Mouse (Mus musculus) neural tube, embryonic 12.5 days (tissue): Measurements from ENCODE around the gene Ece1. TPM values are rescaled to one million over a fixed set of nuclear protein-coding genes. Genes with fewer than 3 reads are reported as not detected.

Experiments used
- ATAC-seq: fragments of 200-750 bp; cut with Nextera tagmentation; 2 replicates; pipeline ENCODE4 v1.8.0; 2017; ENCODE audit warnings: low read depth, mild to moderate bottlenecking, moderate TSS enrichment, moderate library complexity; ENCODE audit not compliant: low FRiP score
- H3K27ac ChIP-seq: fragments of 300-500 bp; sonication (generic); 2 replicates; pipeline ENCODE4 v1.5.1; 2016
- H3K27me3 ChIP-seq: fragments of 300-500 bp; sonication (generic); replicated peaks from 2 replicates; pipeline ENCODE4 v1.6.1; 2016; ENCODE audit warnings: mild to moderate bottlenecking
- H3K36me3 ChIP-seq: fragments of 300-500 bp; sonication (generic); 2 replicates; pipeline ENCODE4 v1.6.1; 2016; ENCODE audit warnings: mild to moderate bottlenecking
- H3K4me1 ChIP-seq: fragments of 300-500 bp; sonication (generic); 2 replicates; pipeline ENCODE4 v1.6.1; 2016
- H3K4me2 ChIP-seq: fragments of 300-500 bp; sonication (generic); replicated peaks from 2 replicates; pipeline ENCODE4 v1.6.1; 2016; ENCODE audit warnings: mild to moderate bottlenecking
- H3K4me3 ChIP-seq: fragments of 300-500 bp; sonication (generic); 2 replicates; pipeline ENCODE4 v1.5.1; 2016
- H3K9ac ChIP-seq: fragments of 300-500 bp; sonication (generic); 2 replicates; pipeline ENCODE4 v1.6.1; 2016; ENCODE audit warnings: mild to moderate bottlenecking
- H3K9me3 ChIP-seq: fragments of 300-500 bp; sonication (generic); 2 replicates; pipeline ENCODE4 v1.6.1; 2016; ENCODE audit warnings: mild to moderate bottlenecking
- WGBS: fragments of 180-500 bp; shearing (Covaris S2); methylation state at CpG from one replicate; pipeline ENCODE4 v1.1.7; 2016; 5-methylcytosine and 5-hydroxymethylcytosine counted together
- polyA plus RNA-seq: library from polyadenylated mRNA; unstranded; fragments of >200 nt; fragmentation: Nextera tagmentation; extraction: Ambion mirVana; gene quantifications from 2 replicates; pipeline ENCODE4 v1.2.1, GENCODE M21; 2016

Ece1 gene
- polyA plus RNA-seq, 1 experiment from 2014 or later: 27.4 TPM

GRCm38 (mm10) chr4:137925176-137925575 is 63.1 kb downstream of the Ece1 start:
- H3K36me3 ChIP-seq: peaks cover 3% of the 10 kb centered on the region; the same call in 1 of the 2 replicates
- 78% methylated on average over 4 of the region's 4 CpGs for WGBS
- no peak overlapping the region for H3K9ac ChIP-seq
- no peak overlapping the region for H3K4me3 ChIP-seq
- peaks cover 14% of the 10 kb centered on the region for H3K4me1 ChIP-seq
- no peaks in the 10 kb centered on the region for H3K27me3 ChIP-seq
- H3K4me2 ChIP-seq: no peak overlapping the region
- no peaks in the 10 kb centered on the region for H3K9me3 ChIP-seq
- ATAC-seq: no peak
- H3K27ac ChIP-seq: no peak overlapping the region

GRCm38 (mm10) chr4:137926161-137926560 is 64.1 kb downstream of the Ece1 start:
- Histone ChIP-seq H3K27me3 (no peaks in the 10 kb centered on the region), H3K9ac (no peak overlapping the region), H3K4me3 (no peak overlapping the region), H3K4me1 (peaks cover 20% of the 10 kb centered on the region), H3K9me3 (no peaks in the 10 kb centered on the region), H3K27ac (no peak overlapping the region), H3K4me2 (no peak overlapping the region), H3K36me3 (peaks cover 3% of the 10 kb centered on the region; the same call in 1 of the 2 replicates)
- ATAC-seq: no peak
- WGBS: 93% methylated on average over 14 of the region's 14 CpGs

GRCm38 (mm10) chr4:137927136-137927535 is 65.1 kb downstream of the Ece1 start:
- ATAC-seq: no peak
- H3K4me3 ChIP-seq: no peak overlapping the region
- no peak overlapping the region for H3K27ac ChIP-seq
- no peak overlapping the region for H3K9ac ChIP-seq
- peaks cover 27% of the 10 kb centered on the region for H3K4me1 ChIP-seq
- peaks cover 3% of the 10 kb centered on the region; the same call in 1 of the 2 replicates for H3K36me3 ChIP-seq
- H3K4me2 ChIP-seq: no peak overlapping the region
- WGBS: 88% methylated on average over 7 of the region's 7 CpGs
- H3K9me3 ChIP-seq: no peaks in the 10 kb centered on the region
- H3K27me3 ChIP-seq: no peaks in the 10 kb centered on the region

- peaks cover 35% of the 10 kb centered on the region for H3K4me1 ChIP-seq
- H3K27ac ChIP-seq: no peak overlapping the region
- H3K27me3 ChIP-seq: no peaks in the 10 kb centered on the region
Measured at GRCm38 (mm10) chr4:137927741-137928535, 65.9 kb downstream of the Ece1 start.

GRCm38 (mm10) chr4:137928813-137929212 is 66.8 kb downstream of the Ece1 start:
- H3K4me3 ChIP-seq: no peak overlapping the region
- 89% methylated on average over 1 of the region's 1 CpGs for WGBS
- no peaks in the 10 kb centered on the region for H3K9me3 ChIP-seq
- no peaks in the 10 kb centered on the region for H3K27me3 ChIP-seq
- H3K4me2 ChIP-seq: no peak overlapping the region
- no peak overlapping the region for H3K9ac ChIP-seq
- peaks cover 3% of the 10 kb centered on the region; the same call in 1 of the 2 replicates for H3K36me3 ChIP-seq
- peaks cover 38% of the 10 kb centered on the region for H3K4me1 ChIP-seq
- no peak for ATAC-seq
- no peak overlapping the region for H3K27ac ChIP-seq

More at GRCm38 (mm10) chr4:137927741-137928535, 65.9 kb downstream of the Ece1 start:
- Histone ChIP-seq H3K4me2 (no peak overlapping the region), H3K36me3 (peaks cover 3% of the 10 kb centered on the region; the same call in 1 of the 2 replicates), H3K9me3 (no peaks in the 10 kb centered on the region), H3K4me3 (no peak overlapping the region), H3K9ac (no peak overlapping the region)
- WGBS: 79% methylated on average over 12 of the region's 12 CpGs
- no peak for ATAC-seq

- H3K27ac ChIP-seq: no peak overlapping the region
- no peaks in the 10 kb centered on the region for H3K27me3 ChIP-seq
- ATAC-seq: no peak
- no peak overlapping the region for H3K9ac ChIP-seq
- no peak overlapping the region for H3K4me3 ChIP-seq
- H3K9me3 ChIP-seq: no peaks in the 10 kb centered on the region
- H3K36me3 ChIP-seq: peaks cover 6% of the 10 kb centered on the region
- 81% methylated on average over 15 of the region's 15 CpGs for WGBS
- no peak overlapping the region for H3K4me2 ChIP-seq
- peaks cover 38% of the 10 kb centered on the region for H3K4me1 ChIP-seq
Measured at GRCm38 (mm10) chr4:137929341-137930016, 67.4 kb downstream of the Ece1 start.

- Histone ChIP-seq H3K36me3 (peaks cover 8% of the 10 kb centered on the region), H3K4me1 (peaks cover 38% of the 10 kb centered on the region), H3K9me3 (no peaks in the 10 kb centered on the region), H3K27me3 (no peaks in the 10 kb centered on the region), H3K4me2 (0 out of 2 replicates have a peak overlapping the region, but pooled peaks have one; percentile 24), H3K9ac (no peak overlapping the region), H3K4me3 (no peak overlapping the region), H3K27ac (no peak overlapping the region)
- no peak for ATAC-seq
- 37% methylated on average over 9 of the region's 9 CpGs for WGBS
Measured at GRCm38 (mm10) chr4:137930500-137931008, 68.5 kb downstream of the Ece1 start.

GRCm38 (mm10) chr4:137931009-137931757 is 69.1 kb downstream of the Ece1 start:
- no peaks in the 10 kb centered on the region for H3K27me3 ChIP-seq
- peaks cover 8% of the 10 kb centered on the region for H3K36me3 ChIP-seq
- ATAC-seq: no peak
- H3K9me3 ChIP-seq: no peaks in the 10 kb centered on the region
- H3K27ac ChIP-seq: 0 out of 2 replicates have a peak overlapping the region, but pooled peaks have one; percentile 34
- H3K9ac ChIP-seq: peak overlapping the region; percentile 26; the same call in 1 of the 2 replicates
- 24% methylated on average over 18 of the region's 18 CpGs for WGBS
- no peak overlapping the region for H3K4me3 ChIP-seq
- H3K4me1 ChIP-seq: peaks cover 38% of the 10 kb centered on the region
- peak overlapping the region; percentile 24; the same call in 1 of the 2 replicates for H3K4me2 ChIP-seq

- Histone ChIP-seq H3K9me3 (no peaks in the 10 kb centered on the region), H3K27ac (no peak overlapping the region), H3K36me3 (peaks cover 23% of the 10 kb centered on the region), H3K4me3 (no peak overlapping the region), H3K4me1 (peaks cover 38% of the 10 kb centered on the region), H3K27me3 (no peaks in the 10 kb centered on the region), H3K4me2 (no peak overlapping the region; the same call in 1 of the 2 replicates), H3K9ac (no peak overlapping the region; the same call in 1 of the 2 replicates)
- peak; percentile 68; the same call in 1 of the 2 replicates for ATAC-seq
- WGBS: 34% methylated on average over 6 of the region's 6 CpGs
Measured at GRCm38 (mm10) chr4:137932554-137933178, 70.6 kb downstream of the Ece1 start.

- no peak for ATAC-seq
- Histone ChIP-seq H3K9ac (peak overlapping the region; percentile 21; the same call in 1 of the 2 replicates), H3K36me3 (peaks cover 23% of the 10 kb centered on the region), H3K27ac (no peak overlapping the region), H3K4me3 (no peak overlapping the region), H3K9me3 (no peaks in the 10 kb centered on the region), H3K4me1 (peaks cover 33% of the 10 kb centered on the region), H3K4me2 (no peak overlapping the region), H3K27me3 (no peaks in the 10 kb centered on the region)
- 55% methylated on average over 5 of the region's 5 CpGs for WGBS
Measured at GRCm38 (mm10) chr4:137933328-137933727, 71.3 kb downstream of the Ece1 start.

GRCm38 (mm10) chr4:137936134-137936533 is 74.1 kb downstream of the Ece1 start:
- no peak for ATAC-seq
- peaks cover 30% of the 10 kb centered on the region for H3K4me1 ChIP-seq
- no peak overlapping the region for H3K4me2 ChIP-seq
- H3K4me3 ChIP-seq: no peak overlapping the region
- H3K27me3 ChIP-seq: no peaks in the 10 kb centered on the region
- H3K36me3 ChIP-seq: peaks cover 23% of the 10 kb centered on the region
- 92% methylated on average over 4 of the region's 4 CpGs for WGBS
- no peaks in the 10 kb centered on the region for H3K9me3 ChIP-seq
- no peak overlapping the region for H3K27ac ChIP-seq
- no peak overlapping the region for H3K9ac ChIP-seq
